Mouse (Mus musculus) heart, embryonic 12.5 days (tissue): Measurements from ENCODE around the gene Kif17. TPM values are rescaled to one million over a fixed set of nuclear protein-coding genes. Genes with fewer than 3 reads are reported as not detected.

ENCODE experiments used
- ATAC-seq: fragments of 200-750 bp; cut with Nextera tagmentation; 2 replicates; pipeline ENCODE4 v1.8.0; 2017; ENCODE audit warnings: moderate TSS enrichment, moderate library complexity; ENCODE audit not compliant: insufficient number of reproducible peaks, low FRiP score
- H3K27ac ChIP-seq: fragments of 300-500 bp; sonication (generic); 2 replicates; pipeline ENCODE4 v1.5.1; 2016; ENCODE audit warnings: mild to moderate bottlenecking, moderate library complexity; ENCODE audit not compliant: poor library complexity, severe bottlenecking
- H3K27me3 ChIP-seq: fragments of 300-500 bp; sonication (generic); replicated peaks from 2 replicates; pipeline ENCODE4 v1.6.1; 2016; ENCODE audit warnings: mild to moderate bottlenecking, moderate library complexity
- H3K36me3 ChIP-seq: fragments of 300-500 bp; sonication (generic); 2 replicates; pipeline ENCODE4 v1.6.1; 2016; ENCODE audit warnings: mild to moderate bottlenecking, moderate library complexity
- H3K4me1 ChIP-seq: fragments of 300-500 bp; sonication (generic); replicated peaks from 2 replicates; pipeline ENCODE4 v1.6.1; 2016; ENCODE audit warnings: mild to moderate bottlenecking
- H3K4me2 ChIP-seq: fragments of 300-500 bp; sonication (generic); 2 replicates; pipeline ENCODE4 v1.6.1; 2016; ENCODE audit warnings: mild to moderate bottlenecking, moderate library complexity
- H3K4me3 ChIP-seq: fragments of 300-500 bp; sonication (generic); 2 replicates; pipeline ENCODE4 v1.5.1; 2016; ENCODE audit warnings: mild to moderate bottlenecking
- H3K9ac ChIP-seq: fragments of 300-500 bp; sonication (generic); 2 replicates; pipeline ENCODE4 v1.6.1; 2016; ENCODE audit warnings: mild to moderate bottlenecking, moderate library complexity
- H3K9me3 ChIP-seq: fragments of 300-500 bp; sonication (generic); replicated peaks from 2 replicates; pipeline ENCODE4 v1.6.1; 2016; ENCODE audit warnings: mild to moderate bottlenecking, moderate library complexity
- WGBS: fragments of 180-500 bp; shearing (Covaris S2); methylation state at CpG from one replicate; pipeline ENCODE4 v1.1.7; 2016; 5-methylcytosine and 5-hydroxymethylcytosine counted together
- polyA plus RNA-seq: library from polyadenylated mRNA; unstranded; fragments of >200 nt; fragmentation: Nextera tagmentation; extraction: Ambion mirVana; gene quantifications from 2 replicates; pipeline ENCODE4 v1.2.1, GENCODE M21; 2016

The Kif17 gene
- polyA plus RNA-seq, result 0.44 and 0.52 TPM in 2 replicates

DNA sequence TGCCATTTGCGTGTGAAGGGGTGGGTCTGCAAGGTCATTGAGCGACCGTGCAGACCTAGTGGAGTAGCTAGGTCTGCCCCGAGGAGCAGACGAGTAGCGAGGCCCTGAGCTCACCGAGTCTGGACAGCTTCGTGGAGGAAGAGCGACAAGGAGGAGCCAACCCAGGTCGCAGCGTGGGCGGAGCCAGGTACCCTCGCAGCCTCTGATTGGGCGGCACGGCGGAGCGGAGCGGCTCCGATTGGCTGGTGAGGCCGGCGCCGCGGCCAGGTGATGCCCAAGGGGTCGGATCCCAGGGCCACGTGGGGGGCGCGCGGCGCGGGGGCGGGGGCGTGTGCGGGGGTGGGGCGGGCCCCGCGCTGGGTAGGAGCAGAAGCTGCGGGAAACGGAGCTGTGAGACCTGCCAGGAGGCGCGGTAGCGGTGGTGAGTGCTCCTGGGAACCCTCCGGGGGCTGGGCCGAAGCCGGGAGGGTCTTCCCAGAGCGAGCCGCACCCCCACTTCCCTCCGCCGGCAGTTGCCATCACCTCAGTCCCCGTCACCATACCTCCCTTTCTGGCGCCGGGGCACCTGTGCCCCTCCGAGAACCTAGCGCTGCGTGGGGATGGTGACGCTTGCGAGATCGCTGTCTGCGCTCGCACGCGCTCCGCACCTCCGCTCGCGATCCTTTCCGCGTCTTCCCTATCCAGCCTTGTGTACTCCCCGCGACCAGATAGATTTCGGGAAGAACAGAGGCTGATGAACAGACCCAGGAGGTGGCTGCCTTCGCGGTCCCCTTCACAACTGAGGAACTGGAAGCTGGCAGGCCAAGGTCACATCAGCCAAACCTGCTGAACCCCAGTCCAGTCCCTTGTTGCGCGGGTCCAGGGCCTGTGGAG, at the start of gene Kif17, which contains the start of gene Sh2d5:
TSS of gene Kif17 (plus strand) at position 348 of the 873 bp plus-strand sequence.
TSS of gene Sh2d5 (plus strand) at position 316 of the 873 bp plus-strand sequence.
- under 1% methylated on average over 49 of the region's 74 CpGs for WGBS
- H3K9ac ChIP-seq, result peak within 1 kb of the TSS; percentile 47
- peak within 1 kb of the TSS; percentile 57 for H3K4me3 ChIP-seq
- peaks cover 22% of the 10 kb centered on the region for H3K36me3 ChIP-seq
- peaks cover 35% of the 10 kb centered on the region for H3K4me1 ChIP-seq
- peak; percentile 86 for ATAC-seq
- no peak within 1 kb of the TSS for H3K27ac ChIP-seq
- no peaks in the 10 kb centered on the region for H3K9me3 ChIP-seq
- peak within 1 kb of the TSS; percentile 98 for H3K4me2 ChIP-seq
- H3K27me3 ChIP-seq, result peaks cover 53% of the 10 kb centered on the region

DNA sequence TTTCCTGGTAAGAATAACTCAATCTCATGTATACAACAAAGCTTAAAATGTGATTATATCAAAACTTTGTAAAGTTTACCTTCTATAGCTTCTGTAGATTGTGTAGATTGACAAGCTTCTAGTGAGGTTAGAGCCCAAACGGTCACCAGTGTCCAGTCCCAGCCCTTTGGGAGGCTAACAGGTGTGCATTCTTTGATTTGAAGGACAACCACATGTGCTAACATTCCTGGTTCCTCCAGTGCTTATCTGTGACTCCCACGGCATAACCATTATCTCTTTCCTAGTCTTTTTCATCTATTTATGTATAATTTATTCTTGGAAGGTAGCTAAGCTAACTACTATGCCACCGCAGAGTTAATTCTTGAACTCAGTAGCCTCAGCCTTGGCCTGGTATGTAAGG, 49.5 kb upstream of the Kif17 start:
- Histone ChIP-seq H3K36me3 (peaks cover 92% of the 10 kb centered on the region), H3K4me2 (no peak overlapping the region), H3K9me3 (no peaks in the 10 kb centered on the region), H3K27me3 (no peaks in the 10 kb centered on the region), H3K4me1 (no peaks in the 10 kb centered on the region), H3K9ac (no peak overlapping the region), H3K4me3 (no peak overlapping the region), H3K27ac (no peak overlapping the region)
- WGBS, result 73% methylated on average over 3 of the region's 3 CpGs
- ATAC-seq, result no peak

DNA sequence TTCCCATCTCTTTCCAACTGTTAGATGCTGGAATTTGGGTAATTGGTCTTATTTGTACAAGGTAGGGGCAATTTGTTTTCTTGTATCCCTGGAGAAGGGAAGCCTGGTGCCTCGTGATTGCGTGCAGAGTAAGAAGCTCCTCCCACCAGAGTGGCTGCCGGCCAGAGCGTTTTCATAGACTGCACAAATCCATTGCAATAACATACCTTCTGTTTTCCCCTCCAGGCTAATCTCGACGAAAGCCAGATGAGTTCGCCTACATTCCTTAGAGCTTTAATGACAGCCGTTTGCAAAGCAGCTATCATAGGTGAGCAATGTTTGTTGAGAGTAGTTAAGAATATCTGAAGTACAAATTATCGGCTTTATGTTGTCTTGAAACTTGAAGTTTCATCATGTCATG, 48.5 kb upstream of the Kif17 start:
- Histone ChIP-seq H3K9me3 (no peaks in the 10 kb centered on the region), H3K4me3 (no peak overlapping the region), H3K36me3 (peaks cover 90% of the 10 kb centered on the region), H3K27ac (no peak overlapping the region), H3K4me1 (no peaks in the 10 kb centered on the region), H3K9ac (no peak overlapping the region), H3K27me3 (no peaks in the 10 kb centered on the region), H3K4me2 (no peak overlapping the region)
- WGBS, result 46% methylated on average over 9 of the region's 9 CpGs
- no peak for ATAC-seq

DNA sequence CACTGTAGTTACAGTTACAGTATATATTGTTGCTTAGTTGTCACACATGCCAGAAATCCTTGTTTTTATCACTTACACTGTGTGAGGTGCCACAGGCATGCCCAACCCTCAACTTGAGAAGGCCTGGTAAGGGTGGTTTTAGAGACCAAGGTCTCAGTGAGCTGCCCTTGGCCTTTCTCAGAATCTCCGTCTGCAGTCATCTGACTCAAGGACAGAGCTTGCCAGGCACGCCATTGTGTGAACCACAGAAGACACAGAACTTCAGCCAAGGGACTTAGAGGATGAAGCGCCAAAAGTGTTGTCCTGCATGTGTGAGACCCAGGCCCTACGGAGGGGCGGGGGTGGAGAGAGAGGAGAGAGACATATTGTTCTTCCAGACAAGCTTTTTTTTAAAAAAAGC, 40.1 kb upstream of the Kif17 start:
- WGBS, result 79% methylated on average over 5 of the region's 5 CpGs
- H3K27ac ChIP-seq, result no peak overlapping the region
- H3K9ac ChIP-seq, result no peak overlapping the region
- no peaks in the 10 kb centered on the region for H3K4me1 ChIP-seq
- H3K4me3 ChIP-seq, result no peak overlapping the region
- no peak for ATAC-seq
- H3K27me3 ChIP-seq, result no peaks in the 10 kb centered on the region
- no peak overlapping the region for H3K4me2 ChIP-seq
- peaks cover 43% of the 10 kb centered on the region for H3K36me3 ChIP-seq
- H3K9me3 ChIP-seq, result no peaks in the 10 kb centered on the region

DNA sequence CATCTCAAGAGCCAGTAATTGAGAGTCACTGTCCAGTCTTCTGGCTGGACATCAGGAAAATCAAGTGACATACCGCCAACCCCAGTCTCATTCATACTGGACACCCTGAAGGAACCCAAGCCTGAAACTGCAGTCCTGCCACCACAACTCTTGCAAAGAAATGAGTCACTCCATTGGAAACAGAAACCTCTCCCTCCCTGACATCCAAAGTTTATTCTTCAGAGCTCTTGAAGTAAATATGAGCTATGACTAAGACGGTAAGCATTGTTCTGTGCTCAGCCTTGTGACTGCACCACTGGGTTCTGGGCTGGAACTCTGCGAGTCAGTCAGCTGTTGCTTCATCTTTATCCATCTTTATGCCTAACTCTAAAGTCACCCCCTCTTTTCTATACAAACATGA, 36.4 kb upstream of the Kif17 start:
- Histone ChIP-seq H3K4me2 (no peak overlapping the region), H3K4me1 (peaks cover 14% of the 10 kb centered on the region), H3K27ac (no peak overlapping the region), H3K9me3 (no peaks in the 10 kb centered on the region), H3K36me3 (peaks cover 14% of the 10 kb centered on the region), H3K27me3 (no peaks in the 10 kb centered on the region), H3K9ac (no peak overlapping the region), H3K4me3 (no peak overlapping the region)
- no peak for ATAC-seq
- WGBS, result 84% methylated on average over 3 of the region's 3 CpGs

DNA sequence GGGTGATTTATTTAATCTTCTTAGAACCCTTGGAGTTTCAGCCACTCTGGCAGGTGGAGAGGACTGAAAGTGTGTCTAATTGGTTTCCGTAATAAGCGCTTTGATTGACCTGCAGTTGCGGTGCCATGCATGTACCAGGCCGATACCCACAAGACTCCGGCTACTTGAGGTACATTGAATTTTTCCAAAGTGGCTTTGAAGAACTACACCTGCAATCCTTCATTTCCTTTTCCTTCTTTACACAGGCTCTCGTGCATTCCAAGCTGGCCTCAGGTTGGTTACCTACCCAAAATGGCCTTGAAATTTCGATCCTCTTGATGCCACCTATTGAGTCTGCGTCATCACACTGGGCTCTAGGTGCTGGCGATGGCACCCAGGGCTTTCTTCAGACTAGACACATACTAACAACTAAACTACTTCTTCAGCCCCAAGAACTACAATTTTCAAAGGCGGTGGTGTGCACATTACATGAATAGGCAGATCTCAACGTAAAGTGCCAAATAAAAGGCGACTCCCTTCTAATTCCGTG, 34.5 kb upstream of the Kif17 start:
- no peak for ATAC-seq
- Histone ChIP-seq H3K4me3 (peak overlapping the region; percentile 87), H3K27ac (peak overlapping the region; percentile 99), H3K9ac (peak overlapping the region; percentile 98), H3K36me3 (no peaks in the 10 kb centered on the region), H3K4me1 (peaks cover 31% of the 10 kb centered on the region), H3K9me3 (no peaks in the 10 kb centered on the region), H3K27me3 (no peaks in the 10 kb centered on the region), H3K4me2 (peak overlapping the region; percentile 84)
- WGBS, result 47% methylated on average over 13 of the region's 13 CpGs

DNA sequence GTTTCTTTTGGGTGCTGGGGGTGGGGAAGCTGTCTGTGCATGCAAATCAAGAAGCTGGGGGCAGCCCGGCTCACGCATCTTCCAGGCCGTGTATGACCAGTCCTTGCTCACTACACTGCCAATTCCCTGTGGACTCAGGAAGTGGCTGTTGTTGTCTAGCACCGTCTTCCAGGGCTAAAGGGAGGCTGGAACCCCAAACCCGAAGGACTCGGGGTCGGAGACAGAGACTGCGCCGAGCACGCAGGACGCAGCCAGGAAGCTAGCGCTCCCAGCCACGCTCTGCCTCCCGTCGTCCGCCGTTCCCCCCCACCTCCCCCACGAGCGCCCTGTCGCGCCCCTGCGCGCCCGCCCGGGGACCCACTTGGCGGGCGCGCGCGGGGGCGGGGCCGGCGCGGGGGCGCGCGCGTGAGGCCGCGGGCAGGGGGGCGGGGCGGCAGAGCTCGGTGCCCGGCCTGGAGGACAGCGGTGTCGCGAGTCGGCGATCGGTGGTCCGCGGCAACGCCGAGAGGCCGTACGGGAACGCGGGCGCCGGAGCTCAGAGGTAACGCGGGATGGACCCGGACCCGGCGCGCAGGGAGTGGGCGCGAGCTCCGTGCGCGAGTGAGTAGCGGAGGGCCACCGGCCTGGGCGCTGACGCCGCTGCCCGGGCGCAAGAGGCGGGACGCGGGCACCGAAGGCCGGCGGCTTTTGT, 33.9 kb upstream of the Kif17 start, which contains the start of gene Hp1bp3:
TSS of gene Hp1bp3 (plus strand) at position 97 of the 691 bp plus-strand sequence.
- Histone ChIP-seq H3K4me1 (peaks cover 33% of the 10 kb centered on the region), H3K27ac (peak within 1 kb of the TSS; percentile 99), H3K9me3 (no peaks in the 10 kb centered on the region), H3K4me3 (peak within 1 kb of the TSS; percentile 87), H3K36me3 (no peaks in the 10 kb centered on the region), H3K4me2 (peak within 1 kb of the TSS; percentile 84), H3K9ac (peak within 1 kb of the TSS; percentile 98), H3K27me3 (no peaks in the 10 kb centered on the region)
- under 1% methylated on average over 78 of the region's 84 CpGs for WGBS
- ATAC-seq, result peak; percentile 76

DNA sequence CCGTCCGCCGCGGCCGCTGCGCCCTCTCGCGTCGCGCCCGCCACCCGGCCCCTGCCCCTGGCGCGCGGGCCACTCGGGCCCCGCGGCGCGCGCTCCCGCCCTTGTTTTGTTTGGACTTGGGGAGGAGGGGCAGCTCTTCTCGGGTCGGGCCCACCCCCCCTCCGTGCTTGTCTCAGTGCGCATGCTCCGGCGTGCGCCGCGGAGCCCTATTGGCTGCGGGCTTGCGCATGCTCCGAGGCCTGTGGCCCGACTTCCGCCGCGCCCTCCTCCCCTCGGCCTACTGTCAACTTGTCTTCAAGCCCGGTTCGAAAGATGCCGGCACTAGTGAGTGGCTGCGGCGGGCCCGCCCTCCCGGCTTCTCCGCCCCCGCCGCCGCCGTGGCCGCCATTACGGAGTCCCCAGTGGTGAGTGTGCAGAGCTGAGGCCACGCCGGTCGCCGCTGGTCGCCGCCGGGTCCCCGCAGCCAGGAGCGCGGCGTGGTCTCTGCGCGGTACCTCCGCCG, 33.3 kb upstream of the Kif17 start:
- H3K4me3 ChIP-seq, result peak overlapping the region; percentile 87
- H3K27ac ChIP-seq, result peak overlapping the region; percentile 99
- no peaks in the 10 kb centered on the region for H3K27me3 ChIP-seq
- H3K9me3 ChIP-seq, result no peaks in the 10 kb centered on the region
- H3K4me2 ChIP-seq, result peak overlapping the region; percentile 84
- peaks cover under 1% of the 10 kb centered on the region for H3K36me3 ChIP-seq
- H3K9ac ChIP-seq, result peak overlapping the region; percentile 98
- under 1% methylated on average over 49 of the region's 68 CpGs for WGBS
- ATAC-seq, result peak; percentile 97
- peaks cover 33% of the 10 kb centered on the region for H3K4me1 ChIP-seq

DNA sequence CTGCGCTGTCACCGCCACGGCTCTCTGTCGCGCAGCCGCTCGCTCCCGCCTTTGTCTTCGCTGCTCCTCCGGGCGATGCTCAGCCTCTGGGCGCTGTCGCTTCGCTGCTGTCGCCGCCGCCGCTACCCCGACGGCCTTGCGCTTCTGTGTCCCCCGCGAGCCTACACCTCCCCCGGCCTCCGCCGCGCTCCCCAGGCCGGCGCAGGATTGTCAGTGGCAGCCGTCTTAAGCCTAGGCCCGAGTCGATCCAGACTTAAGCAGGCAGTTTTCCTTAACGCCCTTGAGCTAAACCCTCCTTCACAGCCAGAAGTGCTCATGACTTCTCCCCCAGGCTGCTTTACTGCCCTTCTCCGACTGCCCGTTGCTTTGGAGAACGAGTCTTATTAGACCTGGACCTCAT, 32.8 kb upstream of the Kif17 start:
- Histone ChIP-seq H3K27ac (peak overlapping the region; percentile 92), H3K9ac (peak overlapping the region; percentile 98), H3K27me3 (no peaks in the 10 kb centered on the region), H3K4me1 (peaks cover 36% of the 10 kb centered on the region), H3K4me3 (peak overlapping the region; percentile 87), H3K36me3 (peaks cover 6% of the 10 kb centered on the region), H3K4me2 (peak overlapping the region; percentile 84), H3K9me3 (no peaks in the 10 kb centered on the region)
- peak; percentile 22 for ATAC-seq
- WGBS, result under 1% methylated on average over 36 of the region's 36 CpGs

DNA sequence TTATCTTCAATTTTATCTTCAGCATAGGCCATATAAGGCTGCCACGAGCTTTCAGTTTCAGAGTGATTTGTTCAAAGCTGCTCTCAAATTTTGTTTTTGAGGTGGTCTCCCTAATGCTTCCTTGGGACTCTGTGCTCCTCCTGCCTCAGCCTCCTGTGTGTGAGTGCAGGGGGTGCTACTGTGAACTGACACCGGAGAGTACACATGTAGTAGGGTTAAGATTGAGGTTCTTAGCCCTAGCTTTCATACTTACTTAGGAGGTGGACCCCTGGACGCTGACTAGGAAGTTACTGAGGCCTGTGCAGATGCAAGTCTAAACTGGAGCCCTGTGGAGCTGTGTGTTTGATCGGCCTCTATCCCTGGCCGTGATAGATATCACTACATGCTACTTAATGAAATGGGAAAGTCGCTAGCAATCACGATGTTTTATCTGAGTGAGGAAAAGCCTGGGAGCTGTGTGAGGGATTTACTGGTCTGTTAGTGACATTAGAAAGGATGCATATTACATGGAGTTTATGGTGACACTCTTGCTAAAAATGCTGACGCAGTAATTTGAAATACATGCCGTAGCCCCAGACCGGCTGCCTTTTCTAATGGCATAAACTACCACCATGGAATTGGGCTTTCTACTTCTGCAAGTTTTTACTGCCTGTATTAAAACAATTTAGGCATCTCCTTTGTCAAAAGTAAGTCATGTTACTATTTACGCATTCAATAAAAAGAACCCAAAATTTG, 32.1 kb upstream of the Kif17 start:
- Histone ChIP-seq H3K9ac (peak overlapping the region; percentile 98), H3K4me2 (peak overlapping the region; percentile 84), H3K4me3 (peak overlapping the region; percentile 87), H3K27ac (peak overlapping the region; percentile 92), H3K4me1 (peaks cover 36% of the 10 kb centered on the region), H3K36me3 (peaks cover 13% of the 10 kb centered on the region), H3K9me3 (no peaks in the 10 kb centered on the region), H3K27me3 (no peaks in the 10 kb centered on the region)
- WGBS, result 73% methylated on average over 11 of the region's 11 CpGs
- no peak for ATAC-seq
